Mouse (Mus musculus): ENCODE measurements around the gene Pdik1l.

DNA sequence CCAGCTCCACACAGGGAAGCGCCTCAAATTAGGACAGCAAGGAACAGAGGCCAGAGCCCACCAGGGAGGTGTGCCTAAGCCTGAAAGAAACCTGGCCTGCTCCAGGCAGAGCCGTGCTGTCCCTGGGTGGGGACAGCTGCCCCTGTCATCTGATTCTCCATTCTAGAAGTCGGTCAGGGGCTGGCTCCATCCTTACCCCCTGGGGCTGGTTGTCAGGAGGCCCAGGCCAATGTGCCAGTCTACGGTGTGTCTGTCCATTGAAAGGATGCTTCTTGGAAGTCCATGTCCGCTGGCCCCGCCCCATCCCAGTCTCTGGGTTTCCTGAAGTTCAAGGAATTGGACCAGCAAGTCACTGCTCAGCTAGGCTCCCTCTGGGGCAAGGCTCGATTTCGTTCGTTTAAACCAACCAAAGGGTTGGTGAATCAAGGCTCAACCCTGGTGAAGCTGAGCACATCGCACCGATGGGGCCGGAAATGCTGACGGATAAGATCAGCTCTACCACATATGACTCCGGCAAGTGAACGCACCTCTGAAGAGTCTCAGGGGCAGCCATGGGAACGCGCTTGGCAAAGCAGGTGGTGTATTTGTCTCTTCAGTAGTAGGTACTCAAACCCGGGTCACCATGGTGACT lies 5.5 kb upstream of the Pdik1l start:
- TF ChIP-seq CTCF (IDR thresholded peaks at IDR 0.05; ENCODE audit: extremely low read depth, insufficient read depth, low read length): no peak
- TF ChIP-seq POLR2A (IDR thresholded peaks at IDR 0.05; ENCODE audit: extremely low read depth, insufficient read depth, low read length): no peak

All from cortical plate, adult 2 months (tissue).